In the genomic region with DNA sequence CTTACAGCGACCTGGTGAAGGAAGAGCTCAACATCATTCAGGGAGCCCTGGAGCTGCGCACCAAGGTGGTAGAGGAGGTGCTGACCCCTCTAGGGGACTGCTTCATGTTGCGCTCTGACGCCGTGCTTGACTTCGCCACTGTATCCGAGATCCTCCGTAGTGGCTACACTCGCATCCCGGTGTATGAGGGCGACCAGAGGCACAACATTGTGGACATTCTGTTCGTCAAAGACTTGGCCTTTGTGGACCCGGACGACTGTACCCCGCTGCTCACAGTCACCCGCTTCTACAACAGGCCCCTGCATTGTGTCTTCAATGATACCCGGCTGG, we compare ENCODE assay signal across 9 mouse cellular contexts. TPM values are rescaled to one million over a fixed set of nuclear protein-coding genes. Genes with fewer than 3 reads are reported as not detected.
DNase-seq lines count a peak whose midpoint lies in the region; ATAC-seq lines count a peak whose summit lies in the region.
"Had no signal": no experiment of that assay in that cellular context is flagged by ENCODE, and none has a peak within 500 bp of the region (broad histone marks: within the 10 kb centered on the region; RNA-seq: fewer than 3 reads in every experiment).

No protein-coding gene starts in this region.

- H3K36me3 ChIP-seq in heart, embryonic 11.5 days (ENCODE audit: control insufficient read depth, insufficient read depth, low read length), result no peaks in the 10 kb centered on the region
- no peaks in the 10 kb centered on the region for H3K36me3 ChIP-seq in forebrain, embryonic 15.5 days
- no peaks in the 10 kb centered on the region for H3K36me3 ChIP-seq in liver, embryonic 15.5 days (replicated peaks)

- peak overlapping the region; percentile 72 for H3K4me3 ChIP-seq in heart, embryonic 11.5 days (ENCODE audit: low read depth, low read length)
- peak overlapping the region; percentile 67 for H3K4me3 ChIP-seq in forebrain, embryonic 15.5 days
- peak overlapping the region; percentile 48 for H3K4me3 ChIP-seq in liver, embryonic 15.5 days (replicated peaks)
- H3K4me3 ChIP-seq: myocyte had no signal

- H3K9ac ChIP-seq in heart, embryonic 11.5 days (ENCODE audit: low read depth, low read length), result no peak overlapping the region
- peak overlapping the region; percentile 70 for H3K9ac ChIP-seq in forebrain, embryonic 15.5 days (replicated peaks)
- H3K9ac ChIP-seq in liver, embryonic 15.5 days, result no peak overlapping the region

- ATAC-seq in heart, embryonic 11.5 days (replicated peaks; ENCODE audit: insufficient number of reproducible peaks, low FRiP score, low TSS enrichment), result no peak
- ATAC-seq in forebrain, embryonic 15.5 days (replicated peaks), result peak; percentile 3; the same call in 1 of the 2 replicates
- no peak for ATAC-seq in liver, embryonic 15.5 days (ENCODE audit: insufficient read depth)
- ATAC-seq in erythroid progenitor cell, adult 5-6 weeks (replicated peaks; ENCODE audit: low FRiP score, poor library complexity, severe bottlenecking), result no peak

- H3K27ac ChIP-seq in heart, embryonic 11.5 days (ENCODE audit: low read depth, low read length), result no peak overlapping the region
- H3K27ac ChIP-seq in forebrain, embryonic 15.5 days (replicated peaks), result no peak overlapping the region
- H3K27ac ChIP-seq in liver, embryonic 15.5 days (replicated peaks), result no peak overlapping the region

- peaks cover 6% of the 10 kb centered on the region for H3K4me1 ChIP-seq in heart, embryonic 11.5 days (ENCODE audit: control insufficient read depth, insufficient read depth, low read length)
- peaks cover 24% of the 10 kb centered on the region for H3K4me1 ChIP-seq in forebrain, embryonic 15.5 days
- peaks cover 8% of the 10 kb centered on the region; the same call in 1 of the 2 replicates for H3K4me1 ChIP-seq in liver, embryonic 15.5 days (replicated peaks)

- 15% methylated on average over 17 of the region's 17 CpGs for WGBS in heart, embryonic 11.5 days (ENCODE audit: insufficient replicate concordance)
- whole genome bisulfite sequencing in forebrain, embryonic 15.5 days, result 7% methylated on average over 17 of the region's 17 CpGs
- WGBS in liver, embryonic 15.5 days (ENCODE audit: insufficient replicate concordance), result 19% methylated on average over 17 of the region's 17 CpGs

- peak overlapping the region; percentile 100 for H3K4me2 ChIP-seq in heart, embryonic 11.5 days
- H3K4me2 ChIP-seq in forebrain, embryonic 15.5 days (replicated peaks), result peak overlapping the region; percentile 98
- peak overlapping the region; percentile 71 for H3K4me2 ChIP-seq in liver, embryonic 15.5 days

- no peaks in the 10 kb centered on the region for H3K9me3 ChIP-seq in heart, embryonic 11.5 days (replicated peaks; ENCODE audit: control insufficient read depth, low read length)
- H3K9me3 ChIP-seq in forebrain, embryonic 15.5 days, result no peaks in the 10 kb centered on the region
- no peaks in the 10 kb centered on the region for H3K9me3 ChIP-seq in liver, embryonic 15.5 days (replicated peaks)

- DNase-seq in heart, adult 18-20 months, result no peak
- peak; percentile 9 for DNase-seq in 3134 (ENCODE audit: extremely low read depth, insufficient read length, low spot score)
- DNase-seq in right cerebral cortex, postnatal 14 days, result no peak
- no peak for DNase-seq in right cerebral cortex, adult 2 months (ENCODE audit: low spot score in 2 of 2)

- H3K27me3 ChIP-seq in heart, embryonic 11.5 days (ENCODE audit: control insufficient read depth, insufficient read depth, low read length), result peaks cover 46% of the 10 kb centered on the region
- H3K27me3 ChIP-seq in forebrain, embryonic 15.5 days, result peaks cover 14% of the 10 kb centered on the region; the same call in 1 of the 2 replicates
- H3K27me3 ChIP-seq in liver, embryonic 15.5 days, result peaks cover 72% of the 10 kb centered on the region

RNA-seq across cellular contexts. Expression of a gene that starts 1.4 kb away (rescaled TPM):
- 0.11 and 0.20 TPM in 2 replicates for polyA plus RNA-seq in heart, embryonic 11.5 days (2014; fragmentation: Nextera tagmentation; extraction: Ambion mirVana)
- under 1 TPM in 1 of 2 experiments, not detected in 1; 0.31 TPM for total RNA-seq in heart, adult 18-20 months (2021)
- polyA plus RNA-seq in forebrain, embryonic 15.5 days (2015; fragmentation: Nextera tagmentation; extraction: Ambion mirVana), result 1.2 and 1.3 TPM in 2 replicates
- 0.12 and 0.21 TPM in 2 replicates for polyA plus RNA-seq in liver, embryonic 15.5 days (2015; fragmentation: Nextera tagmentation; extraction: Ambion mirVana)
- total RNA-seq in erythroid progenitor cell, adult 5-6 weeks (2015; ENCODE audit: low replicate concordance), result not detected in 2 replicates
- not detected in 2 replicates for total RNA-seq in erythroid progenitor cell, adult 5-6 weeks (2017; ENCODE audit: low replicate concordance)
- polyA plus RNA-seq: myocyte had no signal

RNA-seq across cellular contexts. Expression of a gene that starts 53.5 kb away (rescaled TPM):
- polyA plus RNA-seq in heart, embryonic 11.5 days (2014; fragmentation: Nextera tagmentation; extraction: Ambion mirVana), result 0.27 TPM in 1 of 2 replicates, not detected in the other
- under 1 TPM in 1 of 2 experiments, not detected in 1; 0.31 TPM for total RNA-seq in heart, adult 18-20 months (2021)
- polyA plus RNA-seq in forebrain, embryonic 15.5 days (2015; fragmentation: Nextera tagmentation; extraction: Ambion mirVana), result 0.05 and 0.22 TPM in 2 replicates
- not detected in 2 replicates for polyA plus RNA-seq in liver, embryonic 15.5 days (2015; fragmentation: Nextera tagmentation; extraction: Ambion mirVana)
- total RNA-seq in erythroid progenitor cell, adult 5-6 weeks (2015; ENCODE audit: low replicate concordance), result not detected in 2 replicates
- not detected in 2 replicates for total RNA-seq in erythroid progenitor cell, adult 5-6 weeks (2017; ENCODE audit: low replicate concordance)
- polyA plus RNA-seq: myocyte had no signal
